Mouse (Mus musculus) spleen, adult 18-20 months (tissue): ENCODE measurements around the gene Cabp1.

Source experiments
- DNase-seq, 2 experiments: peaks; one replicate each; pipeline ENCODE4 v3.0.0; 2022; ENCODE audit warnings: mixed read lengths in 2 of 2

Gene Cabp1

GRCm38 (mm10) chr5:115124690-115125089 lies 69.5 kb downstream of the Cabp1 start:
- DNase-seq: no peak

GRCm38 (mm10) chr5:115120978-115121377 lies 73.2 kb downstream of the Cabp1 start:
- no peak for DNase-seq

- peak; percentile 85 to 92 for DNase-seq
Measured at GRCm38 (mm10) chr5:115118961-115119570, 75.1 kb downstream of the Cabp1 start, which contains the start of gene Acads. TSS of gene Acads (minus strand) at chr5:115119346.
